8 mouse cellular contexts compared by ENCODE assay signal in the genomic region with DNA sequence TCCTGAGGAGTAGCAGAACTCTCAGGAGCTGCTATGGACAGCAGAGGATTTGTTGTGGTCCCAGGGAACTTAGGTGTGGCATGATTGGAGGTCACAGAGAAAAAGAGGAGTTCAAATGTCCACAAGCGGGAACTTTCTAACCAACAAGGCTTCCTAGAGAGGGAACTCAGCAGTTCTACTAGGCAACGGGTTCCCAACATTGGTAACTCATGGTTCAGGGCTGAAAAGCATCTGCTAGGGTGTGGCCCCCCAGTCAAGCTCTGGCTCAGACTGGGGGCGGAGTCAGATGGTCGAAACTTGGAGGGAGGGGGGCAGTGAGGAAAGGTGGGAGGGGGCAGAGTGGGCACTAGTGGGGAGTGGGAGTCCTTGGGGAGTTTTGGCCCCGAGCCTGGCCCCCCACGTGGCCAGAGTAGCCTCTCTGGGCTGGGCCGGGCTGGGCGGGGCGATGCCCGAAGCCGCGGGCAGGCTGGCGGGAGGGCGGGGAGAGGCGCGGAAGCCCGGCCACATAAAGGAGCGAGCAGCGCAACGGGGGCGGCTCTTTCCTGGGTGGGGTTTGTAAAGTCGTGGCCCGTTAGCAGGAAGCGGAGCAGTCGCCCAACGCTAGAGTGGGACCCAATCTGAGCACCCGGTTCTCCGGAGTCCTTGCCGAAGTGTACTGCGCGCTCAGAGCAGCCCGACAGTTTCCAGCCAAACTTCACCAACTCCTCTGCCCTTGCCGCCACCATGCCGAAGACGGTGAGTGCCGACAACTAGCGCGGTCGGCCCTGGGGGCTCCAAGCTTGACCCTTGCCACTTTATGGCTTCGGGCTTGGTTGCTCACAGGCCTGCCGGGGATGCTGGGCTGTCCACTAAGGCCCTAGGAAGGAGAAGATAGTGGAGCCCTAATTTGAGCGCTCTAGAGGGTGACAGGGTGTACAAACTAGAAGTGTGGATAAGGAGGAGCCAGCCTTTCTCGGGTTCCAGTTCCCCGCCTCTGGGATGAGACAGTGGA. TPM values are rescaled to one million over a fixed set of nuclear protein-coding genes. Genes with fewer than 3 reads are reported as not detected.
A peak's percentile ranks its signal among the peaks of the same experiment; 100 is the strongest.
DNase-seq lines count a peak whose midpoint lies in the region; ATAC-seq and TF ChIP-seq lines count a peak whose summit lies in the region.

Gene Msn (plus strand): TSS at position 534 of the 991 bp plus-strand sequence.

- peak; percentile 75 for ATAC-seq in forebrain, postnatal 0 days
- peak; percentile 85 for ATAC-seq in lung, embryonic 16.5 days (ENCODE audit: low read depth)

- intact Hi-C loops in heart, postnatal 36 days (cut with DNase I): loop anchor here (2.0 to 5.0 kb wide), 2 partner anchors 71 to 81 kb away; no protein-coding TSS in a partner anchor

- H3K9ac ChIP-seq in forebrain, postnatal 0 days: no peak within 1 kb of the TSS
- H3K9ac ChIP-seq in lung, embryonic 16.5 days (ENCODE audit: low read length): peak within 1 kb of the TSS; percentile 77

- peak within 1 kb of the TSS; percentile 55 for H3K4me2 ChIP-seq in forebrain, postnatal 0 days (ENCODE audit: low read depth)
- H3K4me2 ChIP-seq in lung, embryonic 16.5 days (ENCODE audit: low read depth, low read length): peak within 1 kb of the TSS; percentile 59

- TF ChIP-seq CTCF in forebrain, postnatal 0 days (IDR thresholded peaks at IDR 0.05; ENCODE audit: low read depth): no peak
- no peak for TF ChIP-seq CTCF in layer of hippocampus, adult 2 months (conservative IDR thresholded peaks at IDR 0.05)
- no peak for TF ChIP-seq CTCF in olfactory bulb, adult 2 months (IDR thresholded peaks at IDR 0.05; ENCODE audit: insufficient read depth, low read depth, low read length)

- DNase-seq in MEL-GATA-1-ER (ENCODE audit: extremely low read depth, low read depth): peak; percentile 65
- DNase-seq in cerebellum, adult 11 months: peak; percentile 6
- DNase-seq in forebrain, postnatal 0 days: no peak
- peak; percentile 73 to 82 for DNase-seq in heart, postnatal 36 days
- DNase-seq in layer of hippocampus, adult 2 months (ENCODE audit: low spot score in 2 of 2): peak in 1 of 2 experiments; percentile 9
- peak; percentile 78 for DNase-seq in thymus, postnatal 0 days (ENCODE audit: low spot score)

- no peaks in the 10 kb centered on the region for H3K9me3 ChIP-seq in forebrain, postnatal 0 days (ENCODE audit: low read length)
- H3K9me3 ChIP-seq in lung, embryonic 16.5 days (ENCODE audit: control insufficient read depth, low read length): no peaks in the 10 kb centered on the region

- no peak for TF ChIP-seq POLR2A in olfactory bulb, adult 2 months (IDR thresholded peaks at IDR 0.05; ENCODE audit: insufficient read depth, low read depth, low read length)

- peak within 1 kb of the TSS; percentile 38 for H3K4me3 ChIP-seq in forebrain, postnatal 0 days (ENCODE audit: low read depth, low read length)
- peak within 1 kb of the TSS; percentile 56 for H3K4me3 ChIP-seq in layer of hippocampus, adult 2 months
- H3K4me3 ChIP-seq in lung, embryonic 16.5 days (ENCODE audit: low read length): peak within 1 kb of the TSS; percentile 70
- H3K4me3 ChIP-seq in olfactory bulb, adult 2 months (ENCODE audit: insufficient read depth, low read depth, low read length): peak within 1 kb of the TSS; percentile 48

- H3K27me3 ChIP-seq in forebrain, postnatal 0 days (ENCODE audit: insufficient read depth, low read length): no peaks in the 10 kb centered on the region
- H3K27me3 ChIP-seq in lung, embryonic 16.5 days (ENCODE audit: control insufficient read depth, insufficient read depth, low read depth, low read length): no peaks in the 10 kb centered on the region

- H3K27ac ChIP-seq in forebrain, postnatal 0 days (ENCODE audit: low read depth, low read length): no peak within 1 kb of the TSS
- peak within 1 kb of the TSS; percentile 61; the same call in 1 of the 2 replicates for H3K27ac ChIP-seq in layer of hippocampus, adult 2 months
- H3K27ac ChIP-seq in lung, embryonic 16.5 days (ENCODE audit: low read length): peak within 1 kb of the TSS; percentile 88
- no peak within 1 kb of the TSS; the same call in 1 of the 2 replicates for H3K27ac ChIP-seq in olfactory bulb, adult 2 months (ENCODE audit: insufficient read depth, low read depth, low read length)

- H3K36me3 ChIP-seq in forebrain, postnatal 0 days (ENCODE audit: insufficient read depth): no peaks in the 10 kb centered on the region
- H3K36me3 ChIP-seq in lung, embryonic 16.5 days (ENCODE audit: control insufficient read depth, insufficient read depth, low read length): no peaks in the 10 kb centered on the region

- H3K4me1 ChIP-seq in forebrain, postnatal 0 days (ENCODE audit: insufficient read depth): no peaks in the 10 kb centered on the region
- no peaks in the 10 kb centered on the region for H3K4me1 ChIP-seq in lung, embryonic 16.5 days (replicated peaks; ENCODE audit: control insufficient read depth, insufficient read depth, low read length)
- no peaks in the 10 kb centered on the region; the same call in 1 of the 2 replicates for H3K4me1 ChIP-seq in olfactory bulb, adult 2 months (ENCODE audit: control insufficient read depth, insufficient read depth, low read length)

- WGBS in forebrain, postnatal 0 days: 22% methylated on average over 44 of the region's 44 CpGs
- 18% methylated on average over 41 of the region's 44 CpGs for WGBS in lung, embryonic 16.5 days
- WGBS in olfactory bulb, adult 2 months: 16% methylated on average over 35 of the region's 44 CpGs

RNA-seq across cellular contexts. Expression of gene Msn, which starts in this region (rescaled TPM):
- total RNA-seq in forebrain, postnatal 0 days (2014; rRNA removed): 12.6 and 19.7 TPM in 2 replicates
- 20.6 and 25.1 TPM in 2 replicates for polyA plus RNA-seq in forebrain, postnatal 0 days (2015; fragmentation: Nextera tagmentation; extraction: Ambion mirVana)
- 100 to 1,000 TPM; 116 to 124 TPM for total RNA-seq in heart, postnatal 36 days (2021)
- total RNA-seq in layer of hippocampus, adult 2 months (2021): 10 to 100 TPM; 16.7 to 19.0 TPM
- polyA plus RNA-seq in lung, embryonic 16.5 days (2015; fragmentation: Nextera tagmentation; extraction: Ambion mirVana): 236 and 246 TPM in 2 replicates
- polyA plus RNA-seq in olfactory bulb, adult 2 months (2012; ENCODE audit: insufficient read depth, insufficient read length, low replicate concordance, missing spikeins): 79.2 and 165 TPM in 2 replicates
- 186 and 211 TPM in 2 replicates for polyA plus RNA-seq in thymus, postnatal 0 days (2015; fragmentation: Nextera tagmentation; extraction: Ambion mirVana)

Comparison
In these comparisons a context has a peak if more than half of its experiments do, and no peak if none do; other contexts are left out.
1. H3K27ac ChIP-seq: peak in layer of hippocampus, adult 2 months (single experiment) and lung, embryonic 16.5 days (single experiment); none in forebrain, postnatal 0 days (single experiment) and olfactory bulb, adult 2 months (single experiment).
2. Peak in every context shown above with its lines, with median percentiles within 50 percentile points of each other: H3K4me3 ChIP-seq.